Mouse (Mus musculus) megakaryocyte-erythroid progenitor cell, adult 5-6 weeks (primary cell): ENCODE results near the gene Pmpcb. TPM values are rescaled to one million over a fixed set of nuclear protein-coding genes. Genes with fewer than 3 reads are reported as not detected.
"Not testable (repeated sequence)": the region's sequence is repeated elsewhere in the genome, so short reads cannot be mapped to it uniquely, and the experiment has no call there.

Experiments used
- ATAC-seq: replicated peaks from 2 replicates; pipeline ENCODE4 v1.8.0; 2016; ENCODE audit warnings: mild to moderate bottlenecking, inconsistent platforms; ENCODE audit not compliant: severe bottlenecking, poor library complexity, low FRiP score, low TSS enrichment
- total RNA-seq, 2 experiments: library from RNA; stranded (forward) in 1 of 2; stranded (reverse) in 1 of 2; fragments of 200-1000, 215-1000 nt in 1 of 2; fragments of >200 nt in 1 of 2; fragmentation: Nextera tagmentation in 1 of 2; gene quantifications; 2 replicates each; pipeline ENCODE4 v1.2.3; 2014 to 2017

Gene Pmpcb
- total RNA-seq (2014; fragmentation: Nextera tagmentation) (106 and 173 TPM in 2 replicates), total RNA-seq (2017) (115 and 144 TPM in 2 replicates)

DNA sequence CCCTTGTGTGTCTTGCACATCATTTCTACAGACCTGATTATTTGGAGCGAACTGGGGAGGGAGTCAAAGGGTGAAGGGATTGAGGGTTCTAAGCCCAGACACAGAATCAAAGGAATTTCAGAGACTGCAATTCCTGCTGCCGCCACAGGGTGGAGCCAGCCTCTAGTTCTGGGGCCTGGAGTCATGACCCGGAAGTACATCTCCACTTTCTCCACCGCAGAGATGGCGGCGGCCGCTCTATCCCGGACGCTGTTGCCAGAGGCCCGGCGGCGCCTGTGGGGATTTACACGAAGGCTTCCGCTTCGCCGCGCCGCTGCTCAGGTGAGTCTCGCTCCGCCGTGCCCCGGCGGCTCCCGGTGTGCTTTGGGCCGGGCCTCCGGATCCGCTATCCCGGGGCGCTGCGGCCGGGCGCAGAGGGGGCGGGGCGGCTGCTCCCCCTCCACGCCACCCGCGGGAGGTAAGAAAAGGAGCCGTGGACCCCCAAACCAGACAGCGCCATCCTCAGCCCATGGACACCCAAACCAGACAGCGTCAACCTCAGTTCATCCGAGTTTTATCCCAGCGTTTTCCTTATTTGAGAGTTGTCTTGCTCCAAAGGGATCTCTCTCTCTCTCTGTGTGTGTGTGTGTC lies at the start of gene Pmpcb:
Gene Pmpcb, plus strand, starts transcription at position 186 of the 630 bp plus-strand sequence.
- peak; percentile 77 for ATAC-seq

- ATAC-seq, result no peak
Measured at GRCm38 (mm10) chr5:21692230-21692629, 44.7 kb upstream of the Pmpcb start.

GRCm38 (mm10) chr5:21693372-21693870 lies 43.5 kb upstream of the Pmpcb start:
- no peak for ATAC-seq

DNA sequence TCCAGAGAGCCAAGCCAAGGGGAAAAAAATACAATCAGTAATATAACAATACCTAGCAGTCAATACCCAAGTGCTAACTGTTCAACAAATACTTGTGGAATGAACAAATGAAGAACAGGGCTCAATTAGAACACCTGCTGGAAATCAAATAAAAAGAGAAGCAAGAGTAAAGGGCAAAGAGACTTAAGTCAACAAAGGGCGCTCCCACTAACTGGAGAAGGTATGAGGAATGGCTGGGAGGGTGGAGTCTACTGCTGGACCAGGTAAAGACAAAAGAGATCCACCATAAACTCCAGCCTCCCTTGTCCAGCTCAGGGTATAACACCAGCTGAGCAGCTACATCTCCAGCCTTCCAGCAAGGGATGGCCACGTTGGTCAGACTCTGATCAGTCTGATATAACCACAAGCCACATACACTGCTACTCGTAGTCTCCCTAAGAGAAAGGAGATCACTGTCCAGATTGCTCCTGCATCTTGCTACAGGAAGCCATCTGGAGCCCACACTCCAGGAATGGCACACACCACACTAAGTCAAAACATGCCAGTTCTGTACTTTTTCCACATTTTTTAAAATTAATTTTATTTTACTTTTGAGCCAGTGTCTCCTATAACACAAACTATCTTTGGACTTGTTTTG lies 42.0 kb upstream of the Pmpcb start:
- ATAC-seq, result no peak

DNA sequence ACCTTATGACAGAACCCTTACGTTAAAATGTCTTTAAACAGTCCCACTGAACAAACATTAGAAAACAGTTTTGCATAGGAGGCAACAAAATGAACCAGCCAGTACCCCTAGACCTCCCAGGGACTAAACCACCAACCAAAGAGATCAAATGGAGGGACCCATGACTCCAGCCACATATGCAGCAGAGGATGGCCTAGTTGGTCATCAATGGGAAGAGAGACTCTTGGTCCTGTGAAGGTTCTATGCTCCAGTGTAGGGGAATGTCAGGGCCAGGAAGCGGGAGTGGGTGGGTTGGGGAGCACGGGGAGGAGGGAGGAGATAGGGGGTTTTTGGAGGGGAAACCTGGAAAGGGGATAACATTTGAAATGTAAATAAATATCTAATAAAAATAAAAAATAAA lies 37.4 kb upstream of the Pmpcb start:
- ATAC-seq, result not testable (repeated sequence)

GRCm38 (mm10) chr5:21700272-21700821 lies 36.6 kb upstream of the Pmpcb start:
- ATAC-seq, result no peak

DNA sequence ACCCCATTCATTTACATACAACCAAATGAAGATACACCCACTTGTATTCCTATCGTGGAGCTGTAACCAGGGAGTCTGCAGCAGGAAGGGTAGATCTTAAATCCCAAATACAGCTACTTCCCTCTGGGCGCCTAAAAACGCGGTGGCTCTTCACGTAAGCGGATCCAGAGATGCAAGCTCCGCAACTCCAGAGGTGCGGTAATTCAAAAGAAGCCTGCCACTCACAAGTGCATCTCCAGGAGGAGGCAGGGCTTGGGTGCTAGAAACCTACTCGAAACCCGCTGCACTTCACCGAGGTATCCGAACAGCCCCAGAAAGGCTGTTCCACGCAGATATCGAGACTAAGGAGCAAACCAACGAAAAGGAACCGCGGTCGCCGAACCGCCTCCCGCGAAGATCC lies 36.0 kb upstream of the Pmpcb start:
- ATAC-seq, result peak; percentile 70

DNA sequence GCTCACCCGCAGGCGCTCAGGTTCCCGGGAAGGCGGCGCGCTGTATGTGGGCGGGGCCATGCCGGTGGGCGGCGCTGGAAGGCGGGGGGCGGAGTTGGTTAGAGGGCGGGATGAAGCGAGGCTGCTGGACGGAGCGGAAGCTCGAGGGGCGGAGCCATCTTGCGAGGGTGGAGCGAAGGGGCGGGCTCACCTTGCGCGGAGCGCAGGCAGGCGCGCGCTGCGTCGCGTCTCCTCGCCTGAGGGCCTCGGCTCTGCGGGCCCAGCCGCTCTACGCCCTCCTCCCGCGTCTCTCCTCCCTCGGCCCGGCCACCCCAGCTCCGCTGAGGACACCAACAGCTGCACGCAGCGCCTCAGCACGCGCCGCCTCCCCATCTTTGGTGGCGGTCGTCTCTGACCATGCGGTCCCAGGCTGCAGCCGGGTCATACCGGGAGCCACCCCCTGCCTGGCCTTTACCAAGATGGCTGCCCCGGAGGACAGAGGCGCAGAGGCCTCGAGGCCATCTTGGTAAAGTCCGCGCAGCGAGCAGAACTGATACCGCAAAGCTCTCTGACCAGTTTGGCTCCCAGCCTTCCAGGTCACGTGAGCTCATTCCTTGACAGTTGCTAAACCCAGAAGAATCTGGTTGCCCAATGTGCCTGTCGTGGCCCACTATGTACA lies 35.5 kb upstream of the Pmpcb start, which contains the start of gene Napepld:
Gene Napepld, minus strand, starts transcription at position 46 of the 658 bp plus-strand sequence.
- ATAC-seq, result peak; percentile 93

GRCm38 (mm10) chr5:21702009-21702364 lies 35.0 kb upstream of the Pmpcb start:
- no peak for ATAC-seq

DNA sequence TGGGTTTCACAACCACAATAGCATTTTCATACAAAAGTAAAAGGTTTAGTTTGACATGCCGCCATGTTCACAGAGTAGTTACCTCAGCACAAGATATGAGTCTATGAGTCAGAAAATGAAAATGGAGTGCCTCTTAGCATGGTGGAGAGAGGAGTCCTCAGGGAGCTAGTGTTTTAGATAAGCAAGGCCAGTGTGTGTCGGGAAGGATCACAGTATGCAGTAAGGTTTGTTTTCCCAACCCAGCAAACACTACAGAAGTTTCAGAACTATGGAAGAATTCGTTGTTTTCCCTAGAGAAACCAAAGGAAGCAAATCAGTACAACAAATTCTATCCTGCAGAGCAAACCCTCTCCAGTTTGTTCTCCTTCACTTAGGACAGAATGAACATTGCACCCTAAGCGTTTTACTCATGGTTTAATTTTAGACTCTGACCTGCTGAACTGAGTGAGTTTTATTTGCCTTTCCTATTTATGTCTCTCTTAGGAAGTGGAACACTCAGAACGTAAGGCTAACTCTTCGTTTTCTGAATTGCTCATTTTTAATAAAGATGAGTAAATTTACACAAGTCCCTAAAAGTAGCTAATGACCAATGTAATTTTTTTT lies 34.0 kb upstream of the Pmpcb start:
- ATAC-seq, result no peak

- no peak for ATAC-seq
Measured at GRCm38 (mm10) chr5:21703708-21704107, 33.2 kb upstream of the Pmpcb start.

DNA sequence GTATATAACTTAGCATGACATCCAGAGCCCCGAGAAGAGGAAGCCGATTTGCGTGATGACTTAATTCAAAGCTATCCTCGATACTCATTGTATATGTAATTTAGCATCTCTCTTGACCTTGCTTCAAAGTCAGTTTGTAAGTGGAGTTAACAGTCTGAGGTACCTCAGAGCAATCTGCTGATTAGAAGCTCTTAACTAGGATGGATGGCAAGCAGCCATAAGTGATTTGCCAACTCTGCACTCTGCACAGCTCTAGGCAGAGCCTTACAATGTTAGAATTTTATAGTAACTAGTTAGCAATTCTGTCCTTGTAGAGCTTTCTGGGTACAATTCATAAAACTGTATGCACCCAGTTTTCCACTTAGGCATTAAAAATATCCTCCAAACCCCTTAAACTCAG lies 30.4 kb upstream of the Pmpcb start:
- ATAC-seq, result no peak

- not testable (repeated sequence) for ATAC-seq
Measured at GRCm38 (mm10) chr5:21708011-21708410, 28.9 kb upstream of the Pmpcb start.

GRCm38 (mm10) chr5:21712127-21712715 lies 24.7 kb upstream of the Pmpcb start:
- ATAC-seq, result 0 out of 2 replicates have a peak, but pooled peaks have one; percentile 18

GRCm38 (mm10) chr5:21714447-21714846 lies 22.5 kb upstream of the Pmpcb start:
- no peak for ATAC-seq

DNA sequence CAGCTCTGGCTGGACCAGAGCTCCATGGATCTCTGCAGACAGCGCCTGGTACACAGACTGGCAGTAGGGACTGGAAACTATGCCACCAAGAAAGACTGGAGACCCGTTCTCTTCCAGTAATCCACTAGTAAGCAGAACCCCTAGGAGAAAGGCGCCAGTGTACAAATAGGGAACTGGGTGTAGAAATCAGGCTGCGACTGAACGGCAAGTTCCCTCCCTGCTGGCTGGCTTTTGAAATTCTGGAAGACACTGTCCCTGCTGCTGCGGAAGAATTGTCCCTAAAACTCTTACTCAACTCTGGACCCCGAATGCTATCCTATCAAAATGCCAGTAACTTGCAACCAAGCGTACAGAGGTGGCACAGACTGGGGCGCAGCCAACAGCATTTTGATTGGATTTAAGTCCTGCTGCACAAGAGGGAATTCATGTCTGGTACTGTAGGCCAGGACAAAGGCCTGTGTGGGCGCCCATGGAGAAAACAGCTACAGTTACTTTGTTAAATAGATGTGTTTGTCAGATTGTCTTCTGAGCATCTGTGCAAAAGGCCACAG lies 19.7 kb upstream of the Pmpcb start:
- ATAC-seq, result no peak

DNA sequence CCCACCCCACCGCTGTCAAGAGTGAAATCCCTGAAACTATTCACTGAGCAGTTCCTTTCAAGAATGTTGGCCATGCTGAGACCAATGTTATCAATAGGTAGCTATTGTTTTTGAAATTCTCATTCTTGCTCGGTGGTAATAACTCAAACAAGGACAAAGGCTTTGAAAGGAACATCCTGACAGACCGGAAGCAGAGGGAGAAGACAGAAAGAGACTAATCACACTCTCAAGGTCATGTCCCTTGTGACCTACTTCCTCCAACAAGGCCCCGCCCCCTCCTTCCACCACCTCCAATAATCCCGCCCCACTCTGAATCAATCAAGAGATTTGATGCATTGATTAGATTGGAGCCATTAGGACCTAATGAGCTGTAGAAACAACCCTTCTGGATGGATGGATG lies 18.4 kb upstream of the Pmpcb start:
- no peak for ATAC-seq

DNA sequence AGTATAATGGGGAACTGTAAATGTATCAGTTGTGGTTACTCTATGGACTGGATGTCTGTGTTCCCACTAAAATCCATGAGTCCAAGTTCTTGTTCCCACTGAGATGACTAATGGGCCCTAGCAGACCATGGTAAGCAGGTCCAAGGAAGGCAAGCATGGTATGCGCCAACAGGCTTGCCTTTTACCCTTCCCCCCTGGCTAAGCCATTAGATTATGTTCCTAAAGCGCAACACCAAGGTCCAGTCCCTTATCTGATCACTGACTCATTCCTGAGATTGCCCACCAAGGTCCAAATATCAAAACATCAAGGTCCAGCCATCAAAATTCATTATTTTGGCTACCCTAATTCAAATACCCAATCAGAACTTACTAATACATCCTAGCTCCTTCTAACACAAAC lies 17.7 kb upstream of the Pmpcb start:
- ATAC-seq, result no peak

DNA sequence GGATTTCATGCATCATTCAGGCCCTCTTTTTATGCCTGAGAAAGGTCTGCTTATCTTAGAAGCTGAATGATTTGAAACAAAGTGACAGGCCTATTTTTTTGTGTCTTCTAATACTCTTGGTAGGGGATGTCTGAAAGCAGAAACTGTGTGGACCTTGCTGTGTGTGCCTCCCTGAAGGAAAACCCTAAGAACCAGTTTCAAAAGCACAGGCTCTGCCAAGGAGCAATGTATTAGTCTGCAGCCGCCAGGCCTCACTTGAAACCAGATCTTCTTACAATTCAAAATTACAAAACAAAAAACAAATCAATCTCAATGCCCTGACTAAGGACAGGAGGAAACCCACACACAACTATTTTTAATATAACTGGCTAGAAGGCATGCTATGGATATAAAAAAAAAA lies 12.5 kb upstream of the Pmpcb start:
- ATAC-seq, result no peak
